17 mouse cellular contexts compared by ENCODE assay signal in the genomic region with DNA sequence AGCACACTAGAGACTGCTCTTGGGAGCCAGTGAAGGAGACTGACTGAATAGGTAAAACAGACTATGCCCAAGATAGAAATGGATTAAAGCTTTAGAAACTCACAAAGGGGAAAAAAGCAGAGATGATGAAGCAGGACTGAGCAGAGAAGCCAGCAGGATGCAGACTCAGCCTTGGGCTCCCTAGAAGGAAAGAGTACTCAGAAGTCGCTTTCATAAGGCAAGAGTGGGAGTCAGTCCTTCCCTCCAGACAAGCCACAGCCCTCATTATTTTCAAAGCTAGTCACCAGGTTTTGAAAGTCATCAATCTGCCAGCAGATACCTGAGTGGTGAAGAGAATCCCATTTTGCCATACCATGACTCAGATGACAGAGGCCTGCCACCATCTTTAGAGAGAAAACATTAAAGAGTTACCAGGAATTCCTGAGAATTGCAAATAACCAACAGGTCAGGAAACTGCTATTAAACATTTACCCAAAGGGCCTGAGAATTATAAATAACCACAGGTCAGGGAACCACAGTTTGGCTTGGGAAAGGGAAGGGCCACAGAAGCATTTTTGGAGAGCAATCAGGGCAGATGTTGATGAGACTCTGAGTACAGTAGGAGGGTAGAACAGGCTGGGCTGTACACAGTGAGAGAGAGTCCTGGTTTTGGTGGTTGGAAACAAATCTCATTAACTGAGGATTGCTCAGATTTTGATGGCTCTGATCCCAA.
"Had no signal": no experiment of that assay in that cellular context is flagged by ENCODE, and none has a peak within 500 bp of the region (broad histone marks: within the 10 kb centered on the region; RNA-seq: fewer than 3 reads in every experiment).

No protein-coding gene starts in this region.

- H3K4me3 ChIP-seq: limb, embryonic 12.5 days; limb, embryonic 15.5 days; liver, embryonic 13.5 days; megakaryocyte, embryonic 14.5 days; midbrain, embryonic 10.5 days; midbrain, embryonic 13.5 days; myocyte; neural tube, embryonic 13.5 days; stomach, embryonic 15.5 days had no signal

- H3K9me3 ChIP-seq: limb, embryonic 12.5 days; limb, embryonic 15.5 days; liver, embryonic 13.5 days; midbrain, embryonic 10.5 days; midbrain, embryonic 13.5 days; neural tube, embryonic 13.5 days; stomach, embryonic 15.5 days had no signal

- H3K9ac ChIP-seq: limb, embryonic 12.5 days; limb, embryonic 15.5 days; liver, embryonic 13.5 days; midbrain, embryonic 13.5 days; neural tube, embryonic 13.5 days; stomach, embryonic 15.5 days had no signal

- H3K27ac ChIP-seq: limb, embryonic 12.5 days; limb, embryonic 15.5 days; liver, embryonic 13.5 days; midbrain, embryonic 10.5 days; midbrain, embryonic 13.5 days; neural tube, embryonic 13.5 days; stomach, embryonic 15.5 days had no signal

- H3K4me2 ChIP-seq: limb, embryonic 12.5 days; limb, embryonic 15.5 days; liver, embryonic 13.5 days; midbrain, embryonic 13.5 days; neural tube, embryonic 13.5 days; stomach, embryonic 15.5 days had no signal

- H3K36me3 ChIP-seq: limb, embryonic 12.5 days; limb, embryonic 15.5 days; liver, embryonic 13.5 days; midbrain, embryonic 10.5 days; midbrain, embryonic 13.5 days; neural tube, embryonic 13.5 days; stomach, embryonic 15.5 days had no signal

- H3K4me1 ChIP-seq: limb, embryonic 12.5 days; limb, embryonic 15.5 days; liver, embryonic 13.5 days; midbrain, embryonic 10.5 days; midbrain, embryonic 13.5 days; neural tube, embryonic 13.5 days; stomach, embryonic 15.5 days had no signal

- ATAC-seq: intestine, postnatal 0 days; midbrain, embryonic 13.5 days; midbrain, embryonic 16.5 days had no signal

- DNase-seq: left cerebral cortex, postnatal 4 days; liver, embryonic 13.5 days; lung, adult 2 months; retina, postnatal 1 day; right cerebral cortex, postnatal 25 days; spleen, adult 18-20 months; thymus, postnatal 25 days had no signal

- H3K27me3 ChIP-seq: limb, embryonic 12.5 days; limb, embryonic 15.5 days; liver, embryonic 13.5 days; megakaryocyte, embryonic 14.5 days; midbrain, embryonic 13.5 days; neural tube, embryonic 13.5 days; stomach, embryonic 15.5 days had no signal
